Mouse (Mus musculus) macrophage (primary cell): Measurements from ENCODE around the gene Ntn3. TPM values are rescaled to one million over a fixed set of nuclear protein-coding genes. Genes with fewer than 3 reads are reported as not detected.

ENCODE experiments used
- H3K27ac ChIP-seq: fragments of 350-480 bp; formaldehyde crosslinking; 2 replicates; pipeline ENCODE4 v1.9.0; 2021
- H3K36me3 ChIP-seq: fragments of 350-480 bp; formaldehyde crosslinking; 2 replicates; pipeline ENCODE4 v1.9.0; 2021; ENCODE audit errors: inconsistent target
- H3K4me3 ChIP-seq: fragments of 350-480 bp; formaldehyde crosslinking; 2 replicates; pipeline ENCODE4 v1.9.0; 2021; ENCODE audit errors: inconsistent target
- H3K79me2 ChIP-seq: fragments of 350-480 bp; formaldehyde crosslinking; 2 replicates; pipeline ENCODE4 v1.9.0; 2021; ENCODE audit errors: inconsistent target
- WGBS: methylation state at CpG from one replicate; pipeline ENCODE4 v1.1.7; 2026; ENCODE audit warnings: inconsistent platforms; ENCODE audit not compliant: missing documents; 5-methylcytosine and 5-hydroxymethylcytosine counted together
- polyA plus RNA-seq: library from polyadenylated mRNA; stranded (reverse); fragments of 250-400 nt; gene quantifications from 3 replicates; pipeline ENCODE4 v1.2.4, GENCODE M21; 2018; ENCODE audit warnings: inconsistent platforms

Ntn3 gene
- polyA plus RNA-seq, 1 experiment from 2014 or later, result not detected

GRCm38 (mm10) chr17:24157526-24157925, 51.8 kb downstream of the Ntn3 start:
- peaks cover 51% of the 10 kb centered on the region for H3K79me2 ChIP-seq
- H3K36me3 ChIP-seq, result peaks cover 46% of the 10 kb centered on the region
- H3K4me3 ChIP-seq, result no peak overlapping the region
- no peak overlapping the region for H3K27ac ChIP-seq
- 91% methylated on average over 4 of the region's 4 CpGs for WGBS

GRCm38 (mm10) chr17:24157121-24157520, 52.2 kb downstream of the Ntn3 start:
- peaks cover 47% of the 10 kb centered on the region for H3K79me2 ChIP-seq
- H3K36me3 ChIP-seq, result peaks cover 46% of the 10 kb centered on the region
- H3K4me3 ChIP-seq, result no peak overlapping the region
- H3K27ac ChIP-seq, result no peak overlapping the region
- 99% methylated on average over 6 of the region's 6 CpGs for WGBS

GRCm38 (mm10) chr17:24156394-24156793, 52.9 kb downstream of the Ntn3 start:
- no peak overlapping the region for H3K27ac ChIP-seq
- H3K79me2 ChIP-seq, result peaks cover 39% of the 10 kb centered on the region
- no peak overlapping the region for H3K4me3 ChIP-seq
- 86% methylated on average over 3 of the region's 3 CpGs for WGBS
- H3K36me3 ChIP-seq, result peaks cover 47% of the 10 kb centered on the region

- Histone ChIP-seq H3K79me2 (peaks cover 33% of the 10 kb centered on the region), H3K36me3 (peaks cover 54% of the 10 kb centered on the region), H3K4me3 (no peak overlapping the region), H3K27ac (no peak overlapping the region)
- 96% methylated on average over 9 of the region's 9 CpGs for WGBS
Measured at GRCm38 (mm10) chr17:24155742-24156141, 53.6 kb downstream of the Ntn3 start.

GRCm38 (mm10) chr17:24154463-24154862, 54.9 kb downstream of the Ntn3 start:
- H3K27ac ChIP-seq, result no peak overlapping the region
- H3K4me3 ChIP-seq, result no peak overlapping the region
- 69% methylated on average over 3 of the region's 3 CpGs for WGBS
- H3K79me2 ChIP-seq, result peaks cover 20% of the 10 kb centered on the region; the same call in 1 of the 2 replicates
- peaks cover 59% of the 10 kb centered on the region for H3K36me3 ChIP-seq

Other genes starting within 250 kb of the Ntn3 start
- 0.19 to 0.33 TPM in 2 of 3 replicates, not detected in the other for gene Prss30, start 229.0 kb downstream of the Ntn3 start, polyA plus RNA-seq
- gene Prss22, start 211.4 kb downstream of the Ntn3 start, polyA plus RNA-seq, result not detected in 3 replicates
- not detected in 3 replicates for gene Prss27, start 171.4 kb downstream of the Ntn3 start, polyA plus RNA-seq
- 10.4 to 18.9 TPM (median 13.9 TPM) in 3 replicates for gene Kctd5, start 136.0 kb downstream of the Ntn3 start, polyA plus RNA-seq
- 10.4 to 18.5 TPM (median 17.4 TPM) in 3 replicates for gene Pdpk1, start 58.6 kb downstream of the Ntn3 start, polyA plus RNA-seq
- 69.2 to 101 TPM (median 69.2 TPM) in 3 replicates for gene Amdhd2, start 45.8 kb downstream of the Ntn3 start, polyA plus RNA-seq
- 1,634 to 2,526 TPM (median 2,187 TPM) in 3 replicates for gene Atp6v0c, start 39.8 kb downstream of the Ntn3 start, polyA plus RNA-seq
- gene Tbc1d24, start 4.0 kb downstream of the Ntn3 start, polyA plus RNA-seq, result 8.4 to 12.8 TPM (median 8.5 TPM) in 3 replicates
- gene Tedc2, start 11.3 kb upstream of the Ntn3 start, polyA plus RNA-seq, result 2.8 to 5.5 TPM (median 4.0 TPM) in 3 replicates
- gene Ccnf, start 42.0 kb upstream of the Ntn3 start, polyA plus RNA-seq, result 1.3 to 5.7 TPM (median 3.2 TPM) in 3 replicates
- gene Abca17, start 141.5 kb upstream of the Ntn3 start, polyA plus RNA-seq, result 0.16 to 0.30 TPM (median 0.26 TPM) in 3 replicates
- gene Abca3, start 142.4 kb upstream of the Ntn3 start, polyA plus RNA-seq, result 26.0 to 44.3 TPM (median 31.7 TPM) in 3 replicates
- gene Rnps1, start 205.0 kb upstream of the Ntn3 start, polyA plus RNA-seq, result 59.5 to 100 TPM (median 80.3 TPM) in 3 replicates
- 10.4 to 30.9 TPM (median 23.5 TPM) in 3 replicates for gene Eci1, start 217.1 kb upstream of the Ntn3 start, polyA plus RNA-seq
- 0.23 to 1.5 TPM (median 1.1 TPM) in 3 replicates for gene Dnase1l2, start 233.6 kb upstream of the Ntn3 start, polyA plus RNA-seq